Mouse (Mus musculus): ENCODE measurements at regions not wholly inside any gene's neighbourhood (a gene's known extent, or its start where the extent isn't known, plus 50 kb on each side); places are given as distances from the start of the nearest gene placed in this dataset.

DNA sequence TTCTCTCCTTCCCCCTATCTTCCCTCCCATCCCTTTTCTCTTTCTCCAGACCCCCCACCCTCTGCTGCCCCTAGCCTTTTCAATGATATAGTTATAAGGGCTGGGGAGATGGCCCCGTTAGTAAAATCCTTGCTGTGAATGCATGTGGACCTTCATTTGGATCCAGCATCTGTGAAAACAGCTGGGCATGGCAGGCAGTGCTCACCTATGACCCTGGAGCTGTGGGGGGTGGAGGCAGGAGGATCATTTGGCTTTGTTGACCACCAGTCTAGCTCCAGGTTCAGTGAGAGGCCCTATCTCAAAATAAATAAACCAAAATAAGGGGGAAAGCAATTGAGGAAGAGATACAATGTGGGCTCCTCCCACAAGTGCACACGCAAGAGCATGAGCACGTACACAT is 105.3 kb upstream of the S1pr3 start:
- no peak for TF ChIP-seq CTCF (IDR thresholded peaks at IDR 0.05; ENCODE audit: control insufficient read depth, insufficient read depth, insufficient read length)
- no peak for TF ChIP-seq MYOD1 (IDR thresholded peaks at IDR 0.05; ENCODE audit: control insufficient read depth, insufficient read length, low read depth)
- TF ChIP-seq MAX (IDR thresholded peaks at IDR 0.05), result no peak
- no peak for TF ChIP-seq USF1 (IDR thresholded peaks at IDR 0.05; ENCODE audit: low read depth)
- TF ChIP-seq FOSL1 (IDR thresholded peaks at IDR 0.05; ENCODE audit: insufficient read depth, low read length, poor library complexity, severe bottlenecking), result no peak
- TF ChIP-seq MYOG (IDR thresholded peaks at IDR 0.05; ENCODE audit: control insufficient read depth, extremely low read depth, insufficient read length), result no peak
- no peak for TF ChIP-seq CEBPB (IDR thresholded peaks at IDR 0.05; ENCODE audit: low read depth)
